Mouse (Mus musculus) olfactory bulb, adult 2 months (tissue): ENCODE measurements around the gene Cfi. TPM values are rescaled to one million over a fixed set of nuclear protein-coding genes. Genes with fewer than 3 reads are reported as not detected.

Experiments
- H3K27ac ChIP-seq: fragments of 200-500 bp; 2 replicates; pipeline ENCODE4 v1.5.1; 2012; ENCODE audit warnings: low read depth, low read length; ENCODE audit not compliant: insufficient read depth
- H3K4me1 ChIP-seq: fragments of 200-500 bp; 2 replicates; pipeline ENCODE4 v1.6.1; 2012; ENCODE audit warnings: low read length; ENCODE audit not compliant: control insufficient read depth, insufficient read depth
- H3K4me3 ChIP-seq: fragments of 200-500 bp; 2 replicates; pipeline ENCODE4 v1.5.1; 2012; ENCODE audit warnings: mild to moderate bottlenecking, low read depth, low read length, moderate library complexity; ENCODE audit not compliant: insufficient read depth
- CTCF ChIP-seq: fragments of 200-500 bp; IDR thresholded peaks from 2 replicates; pipeline ENCODE4 v1.5.1; 2012; ENCODE audit warnings: low read depth, mild to moderate bottlenecking, low read length, moderate library complexity; ENCODE audit not compliant: insufficient read depth
- POLR2A ChIP-seq: fragments of 200-500 bp; IDR thresholded peaks from 2 replicates; pipeline ENCODE4 v1.6.1; 2012; ENCODE audit warnings: mild to moderate bottlenecking, low read depth, low read length, moderate library complexity; ENCODE audit not compliant: insufficient read depth
- WGBS: fragments of 180-500 bp; shearing (Covaris S2); methylation state at CpG from one replicate; pipeline ENCODE4 v1.1.7; 2018; 5-methylcytosine and 5-hydroxymethylcytosine counted together
- polyA plus RNA-seq: library from polyadenylated mRNA; stranded (reverse); fragments of >200 nt; gene quantifications from 2 replicates; pipeline ENCODE4 v1.2.4, GENCODE M21; 2012; ENCODE audit warnings: low replicate concordance; ENCODE audit not compliant: missing spikeins, insufficient read depth, insufficient read length

Cfi gene
- polyA plus RNA-seq, 1 experiment: not detected

GRCm38 (mm10) chr3:129838017-129838416 is 2.3 kb downstream of the Cfi start:
- TF ChIP-seq CTCF (no peak), POLR2A (no peak)
- Histone ChIP-seq H3K4me1 (no peaks in the 10 kb centered on the region), H3K4me3 (no peak overlapping the region), H3K27ac (no peak overlapping the region)
- 51% methylated on average over 7 of the region's 7 CpGs for WGBS

DNA sequence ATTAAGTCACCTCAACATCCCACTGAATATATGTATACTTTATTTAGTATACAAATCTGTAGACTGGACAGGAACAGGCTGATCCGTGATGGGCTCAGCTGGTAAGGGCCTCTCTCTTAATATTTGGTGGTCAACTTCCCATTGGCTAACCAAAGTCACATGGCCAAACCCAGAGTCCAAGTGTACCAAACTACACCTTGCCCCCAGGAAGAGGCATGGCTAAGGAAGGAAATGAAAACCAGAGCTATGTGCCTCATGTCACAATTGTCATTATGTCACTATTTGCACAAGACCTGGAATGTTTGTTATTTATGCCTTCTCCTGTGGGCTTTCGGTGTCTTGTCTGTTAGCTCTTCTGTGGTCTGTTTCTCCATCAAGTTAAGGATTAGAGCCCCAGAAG is 10.2 kb downstream of the Cfi start:
- Histone ChIP-seq H3K4me3 (no peak overlapping the region), H3K4me1 (no peaks in the 10 kb centered on the region), H3K27ac (no peak overlapping the region)
- TF ChIP-seq POLR2A (no peak), CTCF (no peak)
- 86% methylated on average over 2 of the region's 2 CpGs for WGBS

GRCm38 (mm10) chr3:129846846-129847245 is 11.2 kb downstream of the Cfi start:
- WGBS: 83% methylated on average over 7 of the region's 7 CpGs

GRCm38 (mm10) chr3:129862592-129862991 is 26.9 kb downstream of the Cfi start:
- Histone ChIP-seq H3K4me1 (no peaks in the 10 kb centered on the region), H3K4me3 (no peak overlapping the region), H3K27ac (no peak overlapping the region)
- WGBS: 68% methylated on average over 2 of the region's 2 CpGs
- TF ChIP-seq POLR2A (no peak), CTCF (no peak)

More at GRCm38 (mm10) chr3:129846846-129847245, 11.2 kb downstream of the Cfi start:
- TF ChIP-seq CTCF: no peak
- TF ChIP-seq POLR2A: no peak
- Histone ChIP-seq H3K4me3 (no peak overlapping the region), H3K27ac (no peak overlapping the region), H3K4me1 (no peaks in the 10 kb centered on the region)

DNA sequence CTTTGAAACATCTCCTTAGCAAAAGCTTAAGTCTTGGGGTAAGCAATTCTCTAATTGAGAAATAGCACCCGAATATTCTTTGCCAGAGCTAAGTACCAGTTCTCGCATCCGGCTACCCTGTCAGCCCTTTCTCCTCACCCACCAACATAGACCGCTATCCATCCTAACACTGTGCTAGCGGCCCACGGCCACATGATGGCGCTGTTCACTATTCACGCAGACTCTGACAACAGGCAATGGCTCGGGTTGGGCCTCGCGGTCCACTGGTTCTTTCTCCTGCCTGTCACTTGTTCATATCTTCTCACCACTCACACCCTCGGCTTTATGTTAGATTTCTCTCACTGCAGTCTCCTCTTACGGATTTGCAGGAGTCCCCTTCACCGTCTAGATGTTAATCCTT is 28.0 kb downstream of the Cfi start:
- no peak for TF ChIP-seq POLR2A
- whole genome bisulfite sequencing: 49% methylated on average over 14 of the region's 14 CpGs
- H3K4me1 ChIP-seq: no peaks in the 10 kb centered on the region
- H3K4me3 ChIP-seq: no peak overlapping the region
- H3K27ac ChIP-seq: no peak overlapping the region

DNA sequence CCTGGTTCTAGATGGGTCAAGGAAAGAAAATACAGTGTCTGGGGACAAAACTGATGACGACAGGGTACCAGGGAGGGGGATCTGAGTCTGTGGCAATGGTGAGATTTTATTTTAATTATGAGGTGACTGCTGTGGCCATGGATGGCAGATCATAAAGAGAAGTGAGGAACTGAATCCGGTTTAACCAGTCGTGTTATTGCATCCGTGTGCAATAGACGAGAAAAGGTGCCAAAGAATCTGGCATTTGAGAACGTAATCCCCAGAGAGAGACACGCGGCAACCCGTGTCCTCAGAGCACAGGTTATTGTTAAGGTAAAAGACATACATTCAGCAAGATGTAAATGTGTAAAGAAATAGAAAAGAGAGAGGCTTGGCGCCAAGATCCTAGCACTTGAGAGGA is 41.6 kb downstream of the Cfi start:
- TF ChIP-seq POLR2A (no peak), CTCF (no peak)
- Histone ChIP-seq H3K27ac (no peak overlapping the region), H3K4me1 (peaks cover 6% of the 10 kb centered on the region), H3K4me3 (no peak overlapping the region)
- 77% methylated on average over 10 of the region's 10 CpGs for WGBS

DNA sequence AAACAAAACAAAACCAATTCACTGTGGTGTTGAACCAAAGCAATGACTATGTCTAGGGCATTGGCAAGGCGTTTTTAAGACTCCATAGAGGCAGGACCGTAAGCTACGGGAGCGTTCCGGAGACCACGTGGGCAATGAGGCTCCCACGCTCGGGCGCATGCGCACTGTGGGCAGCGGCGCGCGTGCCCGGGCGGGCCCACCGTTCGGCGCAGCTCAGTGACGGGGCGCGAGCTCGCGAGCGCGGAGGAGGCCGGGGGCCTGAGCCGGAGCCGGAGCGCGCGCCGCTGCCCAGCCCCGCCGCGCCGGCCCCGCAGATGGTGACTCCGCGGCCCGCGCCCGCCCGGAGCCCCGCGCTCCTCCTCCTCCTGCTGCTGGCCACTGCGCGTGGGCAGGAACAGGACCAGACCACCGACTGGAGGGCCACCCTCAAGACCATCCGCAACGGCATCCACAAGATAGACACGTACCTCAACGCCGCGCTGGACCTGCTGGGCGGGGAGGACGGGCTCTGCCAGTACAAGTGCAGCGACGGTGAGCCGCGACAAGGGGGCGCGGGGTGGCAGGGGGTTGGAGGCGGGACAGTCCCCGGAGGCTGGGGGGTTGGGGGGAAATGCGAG is 42.8 kb downstream of the Cfi start, which contains the start of gene Pla2g12a:
Gene Pla2g12a, plus strand, starts transcription at position 202 of the 617 bp plus-strand sequence.
- Histone ChIP-seq H3K27ac (peak within 1 kb of the TSS; percentile 59; the same call in 1 of the 2 replicates), H3K4me3 (peak within 1 kb of the TSS; percentile 98), H3K4me1 (peaks cover 6% of the 10 kb centered on the region)
- no peak for TF ChIP-seq CTCF
- peak; percentile 38; the same call in 1 of the 2 replicates for TF ChIP-seq POLR2A
- 1% methylated on average over 66 of the region's 66 CpGs for WGBS

GRCm38 (mm10) chr3:129879131-129879757 is 43.6 kb downstream of the Cfi start:
- Histone ChIP-seq H3K4me1 (peaks cover 6% of the 10 kb centered on the region), H3K27ac (no peak overlapping the region), H3K4me3 (peak overlapping the region; percentile 98)
- WGBS: under 1% methylated on average over 24 of the region's 25 CpGs
- no peak for TF ChIP-seq POLR2A
- no peak for TF ChIP-seq CTCF

- Histone ChIP-seq H3K27ac (no peak overlapping the region), H3K4me3 (no peak overlapping the region), H3K4me1 (peaks cover 6% of the 10 kb centered on the region)
- TF ChIP-seq CTCF: no peak
- no peak for TF ChIP-seq POLR2A
- WGBS: 90% methylated on average over 2 of the region's 2 CpGs
Observed at GRCm38 (mm10) chr3:129879913-129880312, 44.2 kb downstream of the Cfi start.
